Mouse (Mus musculus) heart, adult 10 weeks (tissue): ENCODE data around the gene Tmem235. TPM values are rescaled to one million over a fixed set of nuclear protein-coding genes. Genes with fewer than 3 reads are reported as not detected.

Experiments
- polyA plus RNA-seq: library from polyadenylated mRNA; stranded (reverse); fragments of 350-450 nt; fragmentation: Illumina TruSeq; extraction: RNeasy Lipid Tissue Mini Kit (QIAGEN cat#74804); gene quantifications from one replicate; pipeline ENCODE4 v1.2.3, GENCODE M21; 2014; ENCODE audit warnings: low read depth, low replicate concordance

Gene Tmem235
- not detected for polyA plus RNA-seq

GRCm38 (mm10) chr11:117860601-117861000, at the start of gene Tmem235:
Gene Tmem235, plus strand, starts transcription at chr11:117860752.

GRCm38 (mm10) chr11:117825333-117826101, 35.0 kb upstream of the Tmem235 start, which contains the start of the genes Afmid and Tk1:
Gene Afmid, plus strand, starts transcription at chr11:117825924.
Gene Tk1, minus strand, starts transcription at chr11:117826092.

GRCm38 (mm10) chr11:117848985-117849671, 11.4 kb upstream of the Tmem235 start, which contains the start of gene Birc5:
Gene Birc5, plus strand, starts transcription at chr11:117849251.

GRCm38 (mm10) chr11:117872861-117873608, 12.5 kb downstream of the Tmem235 start, which contains the start of gene Tha1:
Gene Tha1, minus strand, starts transcription at chr11:117873481.

Other genes starting within 250 kb of the Tmem235 start
- 20.7 TPM for gene Tnrc6c, start 206.5 kb upstream of the Tmem235 start, polyA plus RNA-seq
- gene Tmc8, start 78.7 kb upstream of the Tmem235 start, polyA plus RNA-seq, result 1.5 TPM
- 11.0 TPM for gene Tmc6, start 78.6 kb upstream of the Tmem235 start, polyA plus RNA-seq
- not detected for gene 6030468B19Rik, start 63.1 kb upstream of the Tmem235 start, polyA plus RNA-seq
- gene Gm20708, start 51.1 kb upstream of the Tmem235 start, polyA plus RNA-seq, result 2.7 TPM
- gene Syngr2, start 51.1 kb upstream of the Tmem235 start, polyA plus RNA-seq, result 170 TPM
- 7.8 TPM for gene Afmid, start 34.8 kb upstream of the Tmem235 start, polyA plus RNA-seq
- gene Tk1, start 34.7 kb upstream of the Tmem235 start, polyA plus RNA-seq, result 2.6 TPM
- gene Birc5, start 11.5 kb upstream of the Tmem235 start, polyA plus RNA-seq, result 0.71 TPM
- gene Tha1, start 12.7 kb downstream of the Tmem235 start, polyA plus RNA-seq, result 10.4 TPM
- 5.2 TPM for gene Socs3, start 109.3 kb downstream of the Tmem235 start, polyA plus RNA-seq
- 20.7 TPM for gene Pgs1, start 125.5 kb downstream of the Tmem235 start, polyA plus RNA-seq